Mouse (Mus musculus): Measurements from ENCODE around the gene Fbln5.

GRCm38 (mm10) chr12:101772962-101773361, 45.9 kb downstream of the Fbln5 start:
- no peak for TF ChIP-seq TAL1 (IDR thresholded peaks at IDR 0.05; ENCODE audit: low read length)
- no peak for TF ChIP-seq GATA1 (IDR thresholded peaks at IDR 0.05; ENCODE audit: low read length)

Data from erythroblast, embryonic 14.5 days (primary cell).